Mouse (Mus musculus) hindbrain, embryonic 13.5 days (tissue): Measurements from ENCODE around the gene Osbpl10. TPM values are rescaled to one million over a fixed set of nuclear protein-coding genes. Genes with fewer than 3 reads are reported as not detected.
A peak's percentile ranks its signal among the peaks of the same experiment; 100 is the strongest.

Experiments used
- ATAC-seq: fragments of 200-750 bp; cut with Nextera tagmentation; 2 replicates; pipeline ENCODE4 v1.8.0; 2017; ENCODE audit warnings: moderate TSS enrichment; ENCODE audit not compliant: low FRiP score
- H3K27ac ChIP-seq: fragments of 300-500 bp; sonication (generic); 2 replicates; pipeline ENCODE4 v1.5.1; 2015; ENCODE audit warnings: inconsistent platforms, mild to moderate bottlenecking, moderate library complexity
- H3K27me3 ChIP-seq: fragments of 300-500 bp; sonication (generic); 2 replicates; pipeline ENCODE4 v1.6.1; 2015; ENCODE audit warnings: mild to moderate bottlenecking, inconsistent platforms
- H3K36me3 ChIP-seq: fragments of 300-500 bp; sonication (generic); 2 replicates; pipeline ENCODE4 v1.6.1; 2015; ENCODE audit warnings: mild to moderate bottlenecking, inconsistent platforms
- H3K4me1 ChIP-seq: fragments of 300-500 bp; sonication (generic); replicated peaks from 2 replicates; pipeline ENCODE4 v1.6.1; 2015; ENCODE audit warnings: inconsistent platforms
- H3K4me2 ChIP-seq: fragments of 300-500 bp; sonication (generic); 2 replicates; pipeline ENCODE4 v1.6.1; 2015; ENCODE audit warnings: inconsistent platforms, mild to moderate bottlenecking, moderate library complexity
- H3K4me3 ChIP-seq: fragments of 300-500 bp; sonication (generic); 2 replicates; pipeline ENCODE4 v1.5.1; 2015; ENCODE audit warnings: mild to moderate bottlenecking, inconsistent platforms
- H3K9ac ChIP-seq: fragments of 300-500 bp; sonication (generic); 2 replicates; pipeline ENCODE4 v1.6.1; 2015; ENCODE audit warnings: mild to moderate bottlenecking, inconsistent platforms
- H3K9me3 ChIP-seq: fragments of 300-500 bp; sonication (generic); 2 replicates; pipeline ENCODE4 v1.6.1; 2016; ENCODE audit warnings: inconsistent platforms
- WGBS: fragments of 180-500 bp; shearing (Covaris S2); methylation state at CpG from one replicate; pipeline ENCODE4 v1.1.7; 2015; 5-methylcytosine and 5-hydroxymethylcytosine counted together
- polyA plus RNA-seq: library from polyadenylated mRNA; unstranded; fragments of >200 nt; fragmentation: Nextera tagmentation; extraction: Ambion mirVana; gene quantifications from 2 replicates; pipeline ENCODE4 v1.2.1, GENCODE M21; 2015

Osbpl10 gene
- polyA plus RNA-seq, 1 experiment from 2014 or later: 1.8 TPM

DNA sequence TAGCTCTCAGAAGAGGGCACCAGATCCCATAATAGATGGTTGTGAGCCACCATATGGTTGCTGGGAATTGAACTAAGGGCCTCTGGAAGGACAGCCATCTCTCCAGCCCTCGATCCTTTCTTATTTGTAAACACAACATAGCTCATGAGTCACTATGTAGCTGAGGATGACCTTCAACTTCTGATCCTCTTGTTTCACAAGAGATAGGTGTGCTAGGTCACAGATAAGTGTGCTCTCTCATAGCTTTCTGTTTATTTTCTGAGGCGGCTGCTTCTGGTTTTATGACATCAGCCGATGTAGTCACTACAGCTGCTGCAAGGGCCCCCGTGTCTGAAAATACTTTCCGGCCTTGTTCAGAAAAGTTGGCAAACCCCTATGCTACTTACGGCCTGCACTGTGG lies 64.2 kb downstream of the Osbpl10 start:
- Histone ChIP-seq H3K27ac (no peak overlapping the region), H3K9ac (no peak overlapping the region), H3K27me3 (no peaks in the 10 kb centered on the region), H3K36me3 (no peaks in the 10 kb centered on the region), H3K4me2 (no peak overlapping the region), H3K9me3 (no peaks in the 10 kb centered on the region), H3K4me1 (peaks cover 34% of the 10 kb centered on the region), H3K4me3 (no peak overlapping the region)
- 97% methylated on average over 6 of the region's 6 CpGs for WGBS
- ATAC-seq: no peak

DNA sequence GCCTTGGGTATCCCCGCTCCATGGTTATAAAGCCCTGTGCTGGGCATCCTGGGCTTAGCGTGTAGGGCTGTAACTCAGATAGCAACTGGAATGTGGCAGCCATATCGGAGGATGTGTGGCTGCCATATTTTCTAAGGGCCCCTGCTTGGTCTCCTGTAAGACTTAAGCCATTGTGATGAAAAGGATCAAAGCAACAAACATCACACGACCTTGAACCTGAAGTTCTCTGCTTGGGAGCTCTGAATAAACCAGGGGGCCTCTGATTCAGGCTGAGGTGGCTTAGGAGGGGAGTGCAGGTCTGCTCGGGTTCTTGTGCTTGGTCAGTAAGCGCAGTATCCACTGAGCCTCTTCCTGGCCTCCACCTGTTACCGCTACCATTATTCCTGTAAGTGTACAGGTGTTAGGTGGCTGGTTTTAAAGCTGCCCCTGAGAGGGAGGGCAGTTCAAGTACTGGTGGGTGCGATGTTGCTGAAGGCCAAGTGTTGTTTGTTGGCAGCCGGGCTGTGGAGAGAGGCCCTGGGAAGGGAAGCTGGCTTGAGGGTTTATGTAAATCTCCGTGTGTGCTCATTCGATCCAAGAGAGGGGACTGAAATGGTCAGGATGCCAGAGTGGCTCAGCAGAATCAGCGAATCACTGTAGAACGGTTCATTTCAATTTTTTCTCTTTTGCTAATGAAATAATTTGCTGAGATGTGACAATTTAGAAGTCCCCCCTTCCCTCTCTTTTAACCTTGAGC lies 64.8 kb downstream of the Osbpl10 start:
- no peak for ATAC-seq
- H3K36me3 ChIP-seq: no peaks in the 10 kb centered on the region
- no peak overlapping the region for H3K4me3 ChIP-seq
- no peak overlapping the region for H3K4me2 ChIP-seq
- no peak overlapping the region for H3K9ac ChIP-seq
- no peaks in the 10 kb centered on the region for H3K9me3 ChIP-seq
- H3K27me3 ChIP-seq: no peaks in the 10 kb centered on the region
- no peak overlapping the region for H3K27ac ChIP-seq
- WGBS: 89% methylated on average over 13 of the region's 13 CpGs
- peaks cover 32% of the 10 kb centered on the region for H3K4me1 ChIP-seq

DNA sequence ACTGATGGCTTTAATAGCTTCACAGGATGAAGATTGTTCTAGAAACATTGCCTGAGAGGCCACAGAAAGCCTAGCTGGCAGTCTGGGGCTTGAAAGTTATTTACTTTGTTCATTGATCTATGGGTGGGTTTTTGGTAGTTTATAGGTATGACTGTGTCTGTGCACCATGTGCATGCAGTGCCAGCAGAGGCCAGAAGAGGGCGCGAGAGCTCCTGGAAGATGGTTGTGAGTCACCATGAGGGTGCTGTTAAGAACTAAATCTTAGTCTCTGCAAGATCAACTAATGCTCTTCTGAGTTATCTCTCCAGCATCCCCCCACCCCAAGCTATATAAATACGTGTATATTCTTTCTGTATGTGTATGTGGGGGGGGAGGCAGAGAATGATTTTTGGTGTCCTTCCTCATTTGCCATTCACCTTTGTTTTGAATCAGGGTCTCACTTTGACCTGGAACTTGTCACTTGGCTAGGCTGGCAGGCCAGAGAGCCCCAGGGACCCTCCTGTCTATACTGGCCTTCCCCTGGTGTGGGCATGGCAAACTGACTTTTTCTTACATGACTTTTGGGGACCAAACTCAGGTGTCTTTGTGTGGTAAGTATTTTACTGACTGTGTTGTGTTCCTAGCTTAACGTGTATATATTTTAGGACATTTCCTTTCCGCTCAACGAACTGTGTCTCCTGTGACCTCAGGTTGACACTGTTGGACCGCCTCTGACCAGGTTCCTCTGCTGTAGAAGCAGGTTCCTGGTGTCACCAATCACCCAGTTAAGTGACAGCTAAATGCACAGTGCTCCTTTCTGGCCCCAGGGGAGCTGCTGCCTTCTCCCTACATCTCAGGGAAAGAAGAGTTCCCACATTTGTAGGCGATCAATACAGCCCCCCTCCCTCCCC lies 65.8 kb downstream of the Osbpl10 start:
- ATAC-seq: no peak
- peaks cover 26% of the 10 kb centered on the region for H3K4me1 ChIP-seq
- no peak overlapping the region for H3K27ac ChIP-seq
- no peak overlapping the region for H3K9ac ChIP-seq
- H3K9me3 ChIP-seq: no peaks in the 10 kb centered on the region
- H3K27me3 ChIP-seq: no peaks in the 10 kb centered on the region
- H3K4me3 ChIP-seq: no peak overlapping the region
- no peaks in the 10 kb centered on the region for H3K36me3 ChIP-seq
- 83% methylated on average over 8 of the region's 8 CpGs for WGBS
- no peak overlapping the region for H3K4me2 ChIP-seq

DNA sequence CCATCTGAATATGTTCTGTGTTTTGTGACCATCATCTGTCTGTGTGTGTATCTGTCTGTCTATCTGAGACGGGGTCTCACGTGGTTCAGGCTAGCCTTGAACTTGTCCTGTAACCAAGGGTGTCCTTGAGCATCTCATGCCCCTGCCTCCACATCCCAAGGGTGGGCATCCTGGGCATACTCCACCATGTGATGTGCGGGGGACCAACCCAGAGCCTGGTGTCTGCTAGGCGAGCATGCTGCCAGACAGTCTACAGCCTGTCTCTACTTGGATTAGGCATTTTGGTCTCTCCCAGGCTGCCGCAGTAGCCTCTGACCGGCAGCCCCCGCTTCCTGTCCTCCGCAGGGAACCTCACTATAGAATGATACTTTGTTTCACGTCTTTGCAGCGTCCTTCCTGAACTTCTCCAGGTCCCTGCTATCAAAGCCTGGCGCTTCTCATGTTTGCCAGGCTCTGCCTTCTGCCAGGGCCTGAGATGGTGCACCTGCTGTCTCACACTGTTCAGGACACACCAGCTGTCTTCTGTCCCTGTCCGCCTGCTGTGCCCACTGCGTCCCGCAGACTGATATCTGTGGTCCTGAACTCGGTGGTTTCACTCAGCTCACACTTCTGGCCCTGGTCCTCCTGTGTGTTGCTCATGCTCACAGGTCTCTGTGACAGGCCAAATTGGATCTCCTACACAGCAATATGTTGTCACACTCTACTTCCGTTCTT lies 66.9 kb downstream of the Osbpl10 start:
- no peak overlapping the region for H3K4me3 ChIP-seq
- no peak overlapping the region for H3K27ac ChIP-seq
- no peak overlapping the region for H3K9ac ChIP-seq
- WGBS: 64% methylated on average over 16 of the region's 16 CpGs
- no peaks in the 10 kb centered on the region for H3K9me3 ChIP-seq
- H3K36me3 ChIP-seq: no peaks in the 10 kb centered on the region
- no peak for ATAC-seq
- H3K4me2 ChIP-seq: no peak overlapping the region
- no peaks in the 10 kb centered on the region for H3K27me3 ChIP-seq
- H3K4me1 ChIP-seq: peaks cover 23% of the 10 kb centered on the region

DNA sequence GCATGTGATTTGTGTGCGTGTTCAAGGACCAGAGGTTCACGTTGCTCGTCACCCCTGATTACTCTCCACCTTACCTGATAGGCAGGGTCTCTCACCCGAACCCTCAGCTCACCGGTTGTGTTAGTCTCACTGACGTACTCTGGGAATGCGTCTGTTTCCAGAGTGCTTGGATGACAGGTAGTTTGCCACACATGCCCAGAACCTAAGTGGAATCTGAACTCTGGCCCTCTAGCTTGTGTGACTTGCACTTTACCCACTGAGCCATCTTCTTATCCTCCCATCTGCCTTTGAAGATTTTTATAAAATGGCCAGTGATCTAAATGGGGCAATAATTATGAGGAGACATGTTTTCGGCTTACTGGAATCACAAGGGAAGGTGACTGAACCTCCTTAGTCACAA lies 68.3 kb downstream of the Osbpl10 start:
- ATAC-seq: no peak
- Histone ChIP-seq H3K9ac (no peak overlapping the region), H3K36me3 (no peaks in the 10 kb centered on the region), H3K9me3 (no peaks in the 10 kb centered on the region), H3K4me1 (peaks cover 24% of the 10 kb centered on the region), H3K4me3 (no peak overlapping the region), H3K27me3 (no peaks in the 10 kb centered on the region), H3K27ac (no peak overlapping the region), H3K4me2 (no peak overlapping the region)
- 92% methylated on average over 8 of the region's 8 CpGs for WGBS

DNA sequence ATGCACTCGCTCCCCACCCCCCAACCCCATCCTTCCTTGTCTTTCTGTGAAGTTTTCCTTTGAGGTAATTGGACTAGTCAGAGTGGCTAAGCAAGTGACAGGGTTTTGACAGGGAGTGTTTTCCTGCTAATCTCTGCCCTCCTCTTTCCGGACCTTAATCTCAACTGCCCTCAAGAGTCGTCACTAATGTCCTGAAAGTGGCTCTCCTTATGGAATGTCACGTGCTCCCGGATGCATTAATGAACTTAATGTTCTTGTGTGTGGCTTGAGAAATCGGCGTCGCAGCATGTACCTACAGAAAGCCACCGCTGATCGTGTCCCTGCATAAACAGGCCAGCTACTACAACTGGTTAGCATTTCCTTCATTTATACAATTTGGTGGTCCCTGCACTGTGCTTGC lies 70.0 kb downstream of the Osbpl10 start:
- H3K9me3 ChIP-seq: no peaks in the 10 kb centered on the region
- no peak overlapping the region for H3K4me2 ChIP-seq
- no peaks in the 10 kb centered on the region for H3K27me3 ChIP-seq
- no peak overlapping the region for H3K4me3 ChIP-seq
- no peak overlapping the region for H3K27ac ChIP-seq
- peaks cover 24% of the 10 kb centered on the region for H3K4me1 ChIP-seq
- no peak overlapping the region for H3K9ac ChIP-seq
- H3K36me3 ChIP-seq: no peaks in the 10 kb centered on the region
- no peak for ATAC-seq
- 70% methylated on average over 10 of the region's 10 CpGs for WGBS

DNA sequence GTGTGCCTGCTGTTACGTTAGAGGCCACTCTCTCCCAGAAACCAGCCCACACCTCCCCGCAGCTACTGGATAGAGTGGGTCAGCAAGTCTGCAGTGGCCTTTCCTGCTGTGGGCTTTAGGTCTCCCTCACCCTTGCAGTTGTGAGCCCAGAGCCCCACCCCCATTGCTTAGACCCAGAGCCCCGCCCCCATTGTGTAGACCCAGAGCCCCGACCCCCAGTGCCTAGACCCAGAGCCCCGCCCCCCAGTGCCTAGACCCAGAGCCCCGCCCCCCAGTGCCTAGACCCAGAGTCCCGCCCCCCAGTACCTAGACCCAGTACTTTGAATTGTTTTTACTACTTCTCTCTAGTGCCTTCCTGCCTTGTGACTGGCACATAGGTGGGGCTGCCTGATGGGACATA lies 70.5 kb downstream of the Osbpl10 start:
- H3K9me3 ChIP-seq: no peaks in the 10 kb centered on the region
- no peak for ATAC-seq
- no peak overlapping the region for H3K4me2 ChIP-seq
- H3K36me3 ChIP-seq: no peaks in the 10 kb centered on the region
- no peak overlapping the region for H3K9ac ChIP-seq
- no peak overlapping the region for H3K27ac ChIP-seq
- WGBS: 61% methylated on average over 7 of the region's 7 CpGs
- H3K27me3 ChIP-seq: no peaks in the 10 kb centered on the region
- H3K4me1 ChIP-seq: peaks cover 24% of the 10 kb centered on the region
- H3K4me3 ChIP-seq: no peak overlapping the region

DNA sequence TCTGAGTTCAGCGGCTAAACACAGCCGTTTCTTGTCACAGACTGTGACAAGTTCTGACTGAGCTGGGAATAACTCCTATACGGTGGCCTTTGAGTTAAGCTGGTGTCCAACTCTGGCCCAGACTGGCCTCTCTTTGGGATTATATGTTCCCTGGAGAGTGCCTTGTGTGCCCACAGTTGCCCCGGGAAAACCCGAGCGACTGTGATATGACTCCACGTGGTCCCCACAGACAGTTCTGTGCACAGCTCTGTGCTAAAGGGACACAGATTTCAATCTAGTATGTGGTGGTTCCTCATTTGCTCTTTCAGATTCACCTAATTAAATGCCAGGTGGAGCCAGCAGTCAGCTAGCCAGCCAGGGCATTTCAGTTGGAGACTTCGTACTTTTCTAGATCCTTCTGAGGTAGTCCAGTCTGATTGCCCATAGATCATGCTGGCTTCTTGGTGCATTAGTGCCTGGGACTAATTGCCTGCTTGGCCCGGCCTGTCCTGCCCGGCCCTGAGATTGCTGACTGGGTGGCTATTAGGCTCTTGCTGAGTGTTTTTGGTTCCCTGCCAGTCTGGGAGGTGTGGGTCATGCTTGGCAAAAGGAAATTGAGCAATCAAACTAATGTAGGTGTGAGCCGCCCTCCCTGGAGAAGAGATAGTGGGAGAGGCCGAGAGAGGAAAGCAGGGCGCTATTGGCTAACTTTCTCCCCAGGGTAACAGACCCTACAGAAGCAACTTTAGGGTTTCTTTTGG lies 71.8 kb downstream of the Osbpl10 start:
- Histone ChIP-seq H3K4me1 (peaks cover 24% of the 10 kb centered on the region), H3K9ac (no peak overlapping the region), H3K4me3 (no peak overlapping the region), H3K9me3 (no peaks in the 10 kb centered on the region), H3K27me3 (no peaks in the 10 kb centered on the region), H3K27ac (no peak overlapping the region), H3K4me2 (no peak overlapping the region), H3K36me3 (no peaks in the 10 kb centered on the region)
- no peak for ATAC-seq
- WGBS: 79% methylated on average over 13 of the region's 13 CpGs

DNA sequence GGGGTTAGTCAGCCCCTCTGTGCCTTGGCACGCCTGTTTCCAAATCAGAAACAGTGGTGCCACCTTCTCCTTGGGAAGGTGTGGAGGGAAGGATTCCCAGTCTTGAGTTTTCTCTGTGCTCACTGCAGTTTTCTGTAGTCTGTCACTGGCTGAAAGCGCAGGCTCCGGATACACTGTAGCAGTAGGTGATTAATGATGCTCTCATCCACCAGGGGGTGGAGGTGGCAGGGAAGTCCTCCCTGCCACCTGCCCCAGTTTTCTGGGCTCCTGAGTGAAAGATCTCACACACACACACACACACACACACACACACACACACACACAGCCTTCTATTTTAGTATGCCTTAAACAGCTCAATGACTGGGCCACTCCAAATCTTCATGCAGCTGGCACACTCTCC lies 73.6 kb downstream of the Osbpl10 start:
- H3K27ac ChIP-seq: no peak overlapping the region
- ATAC-seq: no peak
- H3K9ac ChIP-seq: no peak overlapping the region
- peaks cover 25% of the 10 kb centered on the region for H3K4me1 ChIP-seq
- no peak overlapping the region for H3K4me2 ChIP-seq
- no peaks in the 10 kb centered on the region for H3K9me3 ChIP-seq
- 59% methylated on average over 3 of the region's 3 CpGs for WGBS
- no peaks in the 10 kb centered on the region for H3K36me3 ChIP-seq
- H3K27me3 ChIP-seq: no peaks in the 10 kb centered on the region
- H3K4me3 ChIP-seq: no peak overlapping the region

DNA sequence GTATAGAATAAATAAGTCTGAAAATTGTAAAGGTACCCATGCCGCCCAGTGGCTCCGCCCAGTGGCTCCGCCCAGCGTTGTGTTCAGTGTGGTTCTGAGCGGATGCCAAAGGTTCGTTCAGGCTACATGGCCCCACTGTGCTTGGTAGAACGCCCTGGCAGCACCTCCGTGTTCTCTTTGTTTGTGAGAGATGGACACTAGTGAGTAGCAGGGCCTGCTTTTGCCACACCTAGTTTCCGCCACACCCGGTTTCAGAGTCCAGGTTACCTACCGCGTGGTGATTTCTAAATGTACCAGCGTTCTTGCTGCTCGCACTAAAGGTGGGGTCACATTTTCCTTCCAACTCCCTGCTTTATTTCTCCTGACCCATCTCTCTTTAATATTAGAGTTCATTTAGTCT lies 75.4 kb downstream of the Osbpl10 start:
- H3K4me3 ChIP-seq: no peak overlapping the region
- no peak overlapping the region for H3K27ac ChIP-seq
- no peak for ATAC-seq
- WGBS: 97% methylated on average over 14 of the region's 14 CpGs
- no peak overlapping the region for H3K9ac ChIP-seq
- H3K36me3 ChIP-seq: no peaks in the 10 kb centered on the region
- H3K27me3 ChIP-seq: no peaks in the 10 kb centered on the region
- no peaks in the 10 kb centered on the region for H3K9me3 ChIP-seq
- peaks cover 25% of the 10 kb centered on the region for H3K4me1 ChIP-seq
- no peak overlapping the region for H3K4me2 ChIP-seq

DNA sequence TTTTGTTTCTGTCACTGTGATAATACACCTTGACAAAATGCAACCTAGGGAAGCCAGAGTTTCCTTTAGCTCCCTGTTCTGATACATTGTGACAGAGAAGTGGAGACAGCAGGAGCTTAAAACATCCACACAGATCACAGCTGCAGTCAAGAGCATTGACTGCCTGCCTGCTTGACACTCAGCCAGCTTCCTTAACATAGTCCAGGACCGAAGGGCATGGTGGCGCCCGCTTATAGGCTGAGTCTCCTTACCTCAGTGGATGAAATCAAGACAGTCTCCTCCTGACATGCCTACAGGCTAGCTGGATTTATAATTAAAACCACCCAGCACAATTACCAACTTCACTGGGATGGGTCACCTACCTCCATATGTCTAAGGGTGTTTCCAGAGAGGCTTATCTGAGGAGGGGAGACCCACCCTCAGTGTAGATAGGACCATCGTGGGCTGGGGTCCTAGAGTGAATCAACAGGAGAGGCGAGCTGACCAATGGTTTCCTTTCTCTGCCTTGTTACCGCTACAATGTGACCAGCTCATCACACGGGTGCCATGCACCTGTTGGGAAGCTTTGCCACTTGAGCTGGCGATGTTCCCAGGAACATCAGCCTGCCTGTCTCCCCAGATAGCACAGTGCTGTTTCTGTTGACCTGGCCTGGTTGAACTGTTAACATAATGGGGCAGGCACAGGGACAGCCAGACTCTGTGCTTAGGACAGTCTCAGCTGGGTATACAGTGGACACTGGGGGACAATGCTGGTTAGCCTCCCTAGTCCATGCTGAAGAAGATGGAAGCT lies 76.9 kb downstream of the Osbpl10 start:
- Histone ChIP-seq H3K27me3 (no peaks in the 10 kb centered on the region), H3K4me1 (peaks cover 24% of the 10 kb centered on the region), H3K36me3 (no peaks in the 10 kb centered on the region), H3K27ac (peak overlapping the region; percentile 60; the same call in 1 of the 2 replicates), H3K4me3 (no peak overlapping the region), H3K4me2 (no peak overlapping the region), H3K9ac (no peak overlapping the region), H3K9me3 (no peaks in the 10 kb centered on the region)
- ATAC-seq: no peak
- WGBS: 76% methylated on average over 8 of the region's 8 CpGs
